14 mouse cellular contexts compared by ENCODE assay signal in the genomic region with DNA sequence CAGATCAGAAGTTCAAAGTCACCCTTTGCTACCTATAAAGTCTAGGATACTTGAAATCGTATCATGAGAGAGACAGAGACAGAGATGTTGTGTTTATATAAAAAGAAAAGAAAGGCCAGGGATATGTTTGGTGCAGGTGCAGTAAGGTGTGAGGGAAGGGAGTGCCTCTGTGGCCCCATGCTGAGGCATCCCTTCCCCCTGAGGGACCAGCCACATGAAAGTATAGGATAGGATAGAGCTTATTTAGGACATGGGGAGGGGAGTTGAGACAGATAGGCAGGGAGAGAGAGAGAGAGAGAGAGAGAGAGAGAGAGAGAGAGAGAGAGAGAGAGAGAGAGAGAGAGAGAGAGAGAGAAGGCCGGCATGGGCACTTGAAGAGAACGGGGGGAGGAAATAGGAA.
A peak's percentile ranks its signal among the peaks of the same experiment; 100 is the strongest.
DNase-seq lines count a peak whose midpoint lies in the region; ATAC-seq and TF ChIP-seq lines count a peak whose summit lies in the region.
"Had no signal": no experiment of that assay in that cellular context is flagged by ENCODE, and none has a peak within 500 bp of the region (broad histone marks: within the 10 kb centered on the region; RNA-seq: fewer than 3 reads in every experiment).

No protein-coding gene starts in this region.

- H3K4me2 ChIP-seq in heart, postnatal 0 days (ENCODE audit: low read depth, low read length), result 0 out of 2 replicates have a peak overlapping the region, but pooled peaks have one; percentile 8
- peak overlapping the region; percentile 38 for H3K4me2 ChIP-seq in forebrain, embryonic 14.5 days (ENCODE audit: low read length)

- no peak overlapping the region for H3K9ac ChIP-seq in heart, postnatal 0 days (replicated peaks; ENCODE audit: low read depth, low read length)
- H3K9ac ChIP-seq in forebrain, embryonic 14.5 days (ENCODE audit: low read length), result no peak overlapping the region

- TF ChIP-seq POLR2A in cortical plate, adult 2 months (IDR thresholded peaks at IDR 0.05; ENCODE audit: extremely low read depth, insufficient read depth, low read length), result no peak

- no peak overlapping the region for H3K27ac ChIP-seq in heart, postnatal 0 days (ENCODE audit: low read depth)
- peak overlapping the region; percentile 78 for H3K27ac ChIP-seq in cortical plate, adult 2 months (ENCODE audit: insufficient read depth, low read length)
- peak overlapping the region; percentile 0; the same call in 1 of the 2 replicates for H3K27ac ChIP-seq in forebrain, embryonic 14.5 days (ENCODE audit: low read depth, low read length)
- H3K27ac ChIP-seq in midbrain, embryonic 10.5 days (replicated peaks), result no peak overlapping the region

- 17% methylated on average over 2 of the region's 3 CpGs for WGBS in heart, postnatal 0 days
- WGBS in forebrain, embryonic 14.5 days, result 9% methylated on average over 3 of the region's 3 CpGs
- WGBS in midbrain, embryonic 10.5 days, result 6% methylated on average over 3 of the region's 3 CpGs

- TF ChIP-seq CTCF in heart, postnatal 0 days (IDR thresholded peaks at IDR 0.05; ENCODE audit: low read depth), result no peak
- TF ChIP-seq CTCF in cortical plate, adult 2 months (IDR thresholded peaks at IDR 0.05; ENCODE audit: extremely low read depth, insufficient read depth, low read length), result no peak

- H3K27me3 ChIP-seq in heart, postnatal 0 days (ENCODE audit: control insufficient read depth, insufficient read depth, low read length), result 0 out of 2 replicates have a peak, but pooled peaks cover 2% of the 10 kb centered on the region
- H3K27me3 ChIP-seq in forebrain, embryonic 14.5 days (replicated peaks; ENCODE audit: control insufficient read depth, insufficient read depth, low read length), result no peaks in the 10 kb centered on the region
- peaks cover 60% of the 10 kb centered on the region for H3K27me3 ChIP-seq in midbrain, embryonic 10.5 days (ENCODE audit: low read depth, poor library complexity, severe bottlenecking)

- intact Hi-C loops in heart, postnatal 25 days (cut with DNase I), result no loop called here

- no peaks in the 10 kb centered on the region for H3K36me3 ChIP-seq in heart, postnatal 0 days (replicated peaks; ENCODE audit: control insufficient read depth, insufficient read depth, low read length)
- H3K36me3 ChIP-seq in forebrain, embryonic 14.5 days (ENCODE audit: control insufficient read depth, insufficient read depth, low read length), result no peaks in the 10 kb centered on the region
- no peaks in the 10 kb centered on the region for H3K36me3 ChIP-seq in midbrain, embryonic 10.5 days

- peaks cover 26% of the 10 kb centered on the region for H3K4me1 ChIP-seq in heart, postnatal 0 days (ENCODE audit: control insufficient read depth, insufficient read depth)
- H3K4me1 ChIP-seq in cortical plate, adult 2 months (ENCODE audit: control insufficient read depth, insufficient read depth, low read length), result peaks cover 27% of the 10 kb centered on the region
- peaks cover 39% of the 10 kb centered on the region for H3K4me1 ChIP-seq in forebrain, embryonic 14.5 days (ENCODE audit: control insufficient read depth, insufficient read depth, low read length)
- H3K4me1 ChIP-seq in midbrain, embryonic 10.5 days, result peaks cover 71% of the 10 kb centered on the region

- H3K9me3 ChIP-seq in heart, postnatal 0 days (replicated peaks; ENCODE audit: control insufficient read depth, low read length), result no peaks in the 10 kb centered on the region
- H3K9me3 ChIP-seq in forebrain, embryonic 14.5 days (replicated peaks; ENCODE audit: control insufficient read depth, low read length), result no peaks in the 10 kb centered on the region
- no peaks in the 10 kb centered on the region for H3K9me3 ChIP-seq in midbrain, embryonic 10.5 days (replicated peaks)

- no peak for DNase-seq in heart, postnatal 0 days (ENCODE audit: low spot score)
- DNase-seq in heart, postnatal 25 days (ENCODE audit: low spot score), result no peak
- DNase-seq in forebrain, embryonic 14.5 days (ENCODE audit: low spot score), result no peak
- no peak for DNase-seq in midbrain, embryonic 10.5 days (ENCODE audit: low spot score)
- DNase-seq in ovary, postnatal 14 days (ENCODE audit: low spot score), result no peak
- no peak for DNase-seq in thymus, postnatal 4 days
- DNase-seq: cerebellum, adult 11-12 months; layer of hippocampus, adult 9-11 months; lung, adult 2 months; spleen, adult 18-20 months; thymus, postnatal 36 days had no signal

- no peak for TF ChIP-seq EP300 in heart, postnatal 0 days (IDR thresholded peaks at IDR 0.05; ENCODE audit: low read depth)

- no peak for ATAC-seq in heart, postnatal 0 days (ENCODE audit: insufficient read depth, low read depth)
- ATAC-seq in forebrain, embryonic 14.5 days, result no peak
- no peak for ATAC-seq in megakaryocyte progenitor cell, adult 5-6 weeks (replicated peaks; ENCODE audit: poor library complexity)
- ATAC-seq: activated CD4-positive, CD25-positive, alpha-beta regulatory T cell, adult 4 months had no signal

- no peak overlapping the region for H3K4me3 ChIP-seq in heart, postnatal 0 days (ENCODE audit: low read depth, low read length)
- H3K4me3 ChIP-seq in cortical plate, adult 2 months (ENCODE audit: insufficient read depth, low read length), result no peak overlapping the region
- H3K4me3 ChIP-seq in forebrain, embryonic 14.5 days (ENCODE audit: low read depth, low read length), result no peak overlapping the region
- H3K4me3 ChIP-seq in midbrain, embryonic 10.5 days, result peak overlapping the region; percentile 34

Comparison
In these comparisons a context has a peak if more than half of its experiments do, and no peak if none do; other contexts are left out.
1. H3K27ac ChIP-seq: peak in cortical plate, adult 2 months (single experiment) and forebrain, embryonic 14.5 days (single experiment); none in heart, postnatal 0 days (single experiment) and midbrain, embryonic 10.5 days (single experiment).